Mouse (Mus musculus): Measurements from ENCODE around the gene Ces1d.
A peak's percentile ranks its signal among the peaks of the same experiment; 100 is the strongest.
"Not testable (repeated sequence)": the region's sequence is repeated elsewhere in the genome, so short reads cannot be mapped to it uniquely, and the experiment has no call there.

The Ces1d gene

GRCm38 (mm10) chr8:93197685-93198525, at the start of gene Ces1d:
Gene Ces1d (minus strand): TSS chr8:93197838.
- no peak for DNase-seq

- no peak for DNase-seq
Observed at GRCm38 (mm10) chr8:93246057-93246456, 48.4 kb upstream of the Ces1d start.

- DNase-seq, result no peak
Observed at GRCm38 (mm10) chr8:93239884-93240283, 42.2 kb upstream of the Ces1d start.

GRCm38 (mm10) chr8:93235681-93236080, 38.0 kb upstream of the Ces1d start:
- DNase-seq, result no peak

- no peak for DNase-seq
Observed at GRCm38 (mm10) chr8:93234706-93235105, 37.1 kb upstream of the Ces1d start.

- no peak for DNase-seq
Observed at GRCm38 (mm10) chr8:93234068-93234467, 36.4 kb upstream of the Ces1d start.

- no peak for DNase-seq
Observed at GRCm38 (mm10) chr8:93229446-93229845, 31.8 kb upstream of the Ces1d start, which contains the start of gene Ces1e. Gene Ces1e (minus strand): TSS chr8:93229619.

- DNase-seq, result no peak
Observed at GRCm38 (mm10) chr8:93228673-93229370, 31.2 kb upstream of the Ces1d start.

- DNase-seq, result not testable (repeated sequence)
Observed at GRCm38 (mm10) chr8:93226471-93226870, 28.8 kb upstream of the Ces1d start.

GRCm38 (mm10) chr8:93221896-93222295, 24.3 kb upstream of the Ces1d start:
- no peak for DNase-seq

GRCm38 (mm10) chr8:93217867-93218266, 20.2 kb upstream of the Ces1d start:
- DNase-seq, result no peak

- DNase-seq, result no peak
Observed at GRCm38 (mm10) chr8:93217375-93217774, 19.7 kb upstream of the Ces1d start.

GRCm38 (mm10) chr8:93211091-93211490, 13.5 kb upstream of the Ces1d start:
- DNase-seq, result no peak

GRCm38 (mm10) chr8:93199146-93199545, 1.5 kb upstream of the Ces1d start:
- DNase-seq, result not testable (repeated sequence)

GRCm38 (mm10) chr8:93196436-93196835, 1.2 kb downstream of the Ces1d start:
- DNase-seq, result no peak

GRCm38 (mm10) chr8:93180581-93181129, 17.0 kb downstream of the Ces1d start:
- no peak for DNase-seq

GRCm38 (mm10) chr8:93176593-93176992, 21.0 kb downstream of the Ces1d start:
- no peak for DNase-seq

- DNase-seq, result no peak
Observed at GRCm38 (mm10) chr8:93174554-93174953, 23.1 kb downstream of the Ces1d start.

- no peak for DNase-seq
Observed at GRCm38 (mm10) chr8:93171846-93172590, 25.6 kb downstream of the Ces1d start.

- no peak for DNase-seq
Observed at GRCm38 (mm10) chr8:93163363-93163762, 34.3 kb downstream of the Ces1d start.

- peak; percentile 10 to 18 for DNase-seq
Observed at GRCm38 (mm10) chr8:93151401-93151800, 46.2 kb downstream of the Ces1d start.

- DNase-seq, result no peak
Observed at GRCm38 (mm10) chr8:93147331-93147730, 50.3 kb downstream of the Ces1d start.

GRCm38 (mm10) chr8:93140696-93141095, 56.9 kb downstream of the Ces1d start:
- peak; percentile 10 to 47 for DNase-seq
